Mouse (Mus musculus) CH12.LX (cell line): ENCODE measurements at regions not wholly inside any gene's neighbourhood (a gene's known extent, or its start where the extent isn't known, plus 50 kb on each side); places are given as distances from the start of the nearest gene placed in this dataset.

Experiments used
- DNase-seq: peaks from one replicate; pipeline ENCODE4 v3.0.0-alpha.2; 2013; ENCODE audit errors: extremely low read depth
- H3K27ac ChIP-seq: 2 replicates; pipeline ENCODE4 v1.5.1; 2012; ENCODE audit warnings: low read depth, mild to moderate bottlenecking, control low read depth, moderate library complexity; ENCODE audit not compliant: insufficient read depth
- H3K27me3 ChIP-seq: replicated peaks from 2 replicates; pipeline ENCODE3; 2012; ENCODE audit warnings: inconsistent platforms
- H3K36me3 ChIP-seq, 2 experiments: replicated peaks in 1 of 2; 2 replicates each; pipeline versions ENCODE3 to v1.6.1; 2012; ENCODE audit warnings: inconsistent platforms in 1 of 2, low read length in 1 of 2, mild to moderate bottlenecking in 1 of 2, mixed read lengths in 1 of 2, moderate library complexity in 1 of 2; ENCODE audit not compliant: control insufficient read depth in 1 of 2, insufficient read depth in 1 of 2
- H3K4me1 ChIP-seq, 2 experiments: 2 replicates each; pipeline ENCODE4 v1.6.1; 2012; ENCODE audit warnings: inconsistent platforms in 1 of 2, moderate library complexity in 1 of 2; ENCODE audit not compliant: insufficient read depth in 2 of 2, control insufficient read depth in 1 of 2
- H3K4me2 ChIP-seq: 2 replicates; pipeline ENCODE4 v1.6.1; 2012; ENCODE audit warnings: low read depth, mild to moderate bottlenecking, control low read depth; ENCODE audit not compliant: poor library complexity, insufficient read depth, severe bottlenecking
- H3K4me3 ChIP-seq, 3 experiments: fragments of 150-350 bp in 1 of 3; sonication (generic) in 1 of 3; replicated peaks in 1 of 3; 2 replicates each; pipeline versions ENCODE3 to v1.5.1; 2011 to 2012; ENCODE audit warnings: low read depth in 2 of 3, low read length in 2 of 3, mild to moderate bottlenecking in 2 of 3, moderate library complexity in 2 of 3, control low read depth in 1 of 3, improper control_type of control experiment in 1 of 3, inconsistent platforms in 1 of 3, mixed read lengths in 1 of 3; ENCODE audit not compliant: poor library complexity in 1 of 3
- H3K79me2 ChIP-seq: replicated peaks from 2 replicates; pipeline ENCODE4 v1.6.1; 2012; ENCODE audit warnings: mild to moderate bottlenecking, moderate library complexity; ENCODE audit not compliant: control insufficient read depth, poor library complexity, insufficient read depth, severe bottlenecking; ENCODE audit errors: extremely low read depth
- H3K9ac ChIP-seq: 2 replicates; pipeline ENCODE4 v1.6.1; 2012; ENCODE audit warnings: low read depth, mild to moderate bottlenecking, control low read depth, moderate library complexity; ENCODE audit not compliant: insufficient read depth
- H3K9me3 ChIP-seq: replicated peaks from 2 replicates; pipeline ENCODE3; 2012; ENCODE audit warnings: low read length, inconsistent platforms, mixed read lengths
- CHD1 ChIP-seq: IDR thresholded peaks from 2 replicates; pipeline ENCODE4 v1.6.1; 2012; ENCODE audit warnings: low read depth, low read length, improper control_type of control experiment, inconsistent platforms
- ELF1 ChIP-seq: IDR thresholded peaks from 2 replicates; pipeline ENCODE4 v1.6.1; 2014; ENCODE audit warnings: low read depth, mild to moderate bottlenecking, inconsistent platforms, low read length, improper control_type of control experiment
- IRF4 ChIP-seq: IDR thresholded peaks from 2 replicates; pipeline ENCODE4 v1.6.1; 2014; ENCODE audit warnings: low read depth, mild to moderate bottlenecking, inconsistent platforms, low read length, improper control_type of control experiment
- JUN ChIP-seq: IDR thresholded peaks from 2 replicates; pipeline ENCODE4 v1.6.1; 2011; ENCODE audit warnings: low read depth, mild to moderate bottlenecking, low read length, improper control_type of control experiment, moderate library complexity; ENCODE audit not compliant: insufficient read depth
- MYC ChIP-seq: IDR thresholded peaks from 2 replicates; pipeline ENCODE4 v1.6.1; 2011; ENCODE audit warnings: low read depth, mild to moderate bottlenecking, improper control_type of control experiment, low read length
- NELFE ChIP-seq: IDR thresholded peaks from 2 replicates; pipeline ENCODE4 v1.6.1; 2011; ENCODE audit warnings: low read depth, low read length, improper control_type of control experiment
- PAX5 ChIP-seq: IDR thresholded peaks from 2 replicates; pipeline ENCODE4 v1.6.1; 2012; ENCODE audit warnings: low read length, inconsistent platforms, mixed read lengths
- POLR2A ChIP-seq: IDR thresholded peaks from 2 replicates; pipeline ENCODE4 v1.6.1; 2011; ENCODE audit warnings: low read depth, mild to moderate bottlenecking, improper control_type of control experiment, low read length
- POLR2AphosphoS2 ChIP-seq: IDR thresholded peaks from 2 replicates; pipeline ENCODE4 v1.6.1; 2011; ENCODE audit warnings: low read depth, low read length, improper control_type of control experiment
- RAD21 ChIP-seq: IDR thresholded peaks from 2 replicates; pipeline ENCODE4 v1.6.1; 2011; ENCODE audit warnings: low read depth, mild to moderate bottlenecking, low read length, improper control_type of control experiment, moderate library complexity
- SMC3 ChIP-seq: IDR thresholded peaks from 2 replicates; pipeline ENCODE4 v1.6.1; 2011; ENCODE audit warnings: low read depth, low read length, improper control_type of control experiment
- UBTF ChIP-seq: IDR thresholded peaks from 2 replicates; pipeline ENCODE4 v1.6.1; 2012; ENCODE audit warnings: low read depth, mild to moderate bottlenecking, inconsistent platforms, low read length, improper control_type of control experiment, moderate library complexity
- ZKSCAN1 ChIP-seq: IDR thresholded peaks from 2 replicates; pipeline ENCODE4 v1.6.1; 2012; ENCODE audit warnings: low read depth, inconsistent platforms, low read length, improper control_type of control experiment, borderline replicate concordance
- ZMIZ1 ChIP-seq: IDR thresholded peaks from 2 replicates; pipeline ENCODE4 v1.6.1; 2012; ENCODE audit warnings: low read depth, mild to moderate bottlenecking, inconsistent platforms, low read length, improper control_type of control experiment
- dilution Hi-C: fragments of 300-500 bp; cut with MboI; formaldehyde crosslinking; loops from 2 replicates; pipeline ENCODE4 v1.14.3; 2020; ENCODE audit warnings: low sequenced_read_pairs; ENCODE audit not compliant: extremely low pct_unique_long_range_greater_than_20kb, extremely low pct_ligation_motif_present
- in situ Hi-C: fragments of 300-500 bp; cut with MboI; formaldehyde crosslinking; loops from 3 replicates; pipeline ENCODE4 v1.14.3; 2019; ENCODE audit warnings: low sequenced_read_pairs, low pct_ligation_motif_present, low pct_unique_long_range_greater_than_20kb, mixed read lengths

- TF ChIP-seq JUN (no peak), IRF4 (no peak), ELF1 (no peak)
Observed at GRCm38 (mm10) chr8:18512409-18512808, 465.6 kb downstream of the Defb40 start (continued).

DNA sequence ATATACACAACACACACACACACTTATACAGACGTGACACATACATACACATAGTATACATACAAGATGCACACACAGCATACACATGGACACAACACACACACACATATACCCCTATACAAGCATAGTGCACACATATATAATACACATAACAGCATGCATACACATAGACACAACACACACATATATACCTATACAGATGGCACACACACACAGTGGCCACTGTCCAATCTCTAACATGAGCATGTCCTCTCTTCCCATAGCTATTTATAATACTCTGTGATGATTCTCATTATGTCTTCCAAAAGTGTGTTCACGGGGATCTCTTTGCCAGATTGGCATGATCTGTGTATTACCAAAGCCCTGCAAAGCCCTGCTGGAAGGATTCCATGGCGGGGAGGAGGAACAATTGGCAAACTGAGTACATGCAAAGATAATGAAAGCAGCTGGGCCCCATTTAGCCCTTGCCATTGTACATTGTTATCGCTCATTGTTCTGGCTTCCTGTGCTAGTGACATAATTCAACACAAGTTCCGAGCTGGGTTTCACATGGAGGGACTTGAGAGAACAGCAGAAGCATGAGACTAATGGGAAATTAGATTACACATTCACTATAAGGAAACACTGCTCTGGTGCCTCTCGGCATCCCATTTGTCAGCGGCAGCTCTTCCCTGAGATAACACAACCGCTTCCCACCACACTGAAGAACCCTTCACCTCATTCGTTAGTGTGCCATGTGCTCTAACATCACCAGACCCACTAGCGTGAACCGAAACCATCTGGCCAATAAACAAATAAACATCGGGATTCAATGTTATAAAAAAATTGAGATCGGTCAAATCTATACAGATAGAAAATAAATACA, 471.7 kb downstream of the Defb40 start:
- in situ Hi-C loops, result no loop called here
- H3K36me3 ChIP-seq, result no peaks in the 10 kb centered on the region
- peaks cover 50% of the 10 kb centered on the region for H3K27me3 ChIP-seq
- dilution Hi-C loops, result no loop called here
- H3K4me2 ChIP-seq, result no peak overlapping the region
- H3K9ac ChIP-seq, result no peak overlapping the region
- no peaks in the 10 kb centered on the region for H3K79me2 ChIP-seq
- H3K4me1 ChIP-seq, result no peaks in the 10 kb centered on the region
- no peaks in the 10 kb centered on the region for H3K9me3 ChIP-seq
- TF ChIP-seq RAD21 (no peak), ZKSCAN1 (no peak), POLR2AphosphoS2 (no peak), NELFE (no peak), POLR2A (no peak), MYC (no peak), PAX5 (no peak)
- TF ChIP-seq, all 38 proteins: peak for 0
- H3K4me3 ChIP-seq, result no peak overlapping the region
- DNase-seq, result no peak
- H3K27ac ChIP-seq, result no peak overlapping the region

DNA sequence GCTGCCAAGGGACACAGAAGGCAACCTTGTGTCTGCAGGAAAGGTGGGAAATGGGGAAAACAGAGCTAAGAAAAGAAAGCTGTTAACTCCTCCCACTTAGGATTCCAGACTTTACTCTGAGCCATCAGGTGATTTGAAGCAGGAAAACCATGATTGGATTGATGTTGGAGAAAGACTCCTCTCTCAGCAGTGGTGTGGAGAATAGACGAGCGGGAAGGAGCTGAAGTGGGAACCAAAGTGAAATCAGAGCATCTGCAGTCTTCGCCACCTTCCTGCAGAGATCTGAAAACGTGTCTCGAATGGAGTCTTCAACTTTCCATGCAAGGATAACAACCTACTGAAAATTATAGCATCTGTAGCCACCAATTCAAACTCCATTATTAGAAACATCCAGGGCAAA, 487.4 kb downstream of the Defb40 start:
- TF ChIP-seq SMC3 (no peak), UBTF (no peak)
- dilution Hi-C loops (no loop called here), in situ Hi-C loops (no loop called here)
- H3K4me2 ChIP-seq, result no peak overlapping the region
- DNase-seq, result no peak
- no peak overlapping the region for H3K9ac ChIP-seq
- no peaks in the 10 kb centered on the region for H3K36me3 ChIP-seq
- no peaks in the 10 kb centered on the region for H3K4me1 ChIP-seq
- no peak overlapping the region for H3K4me3 ChIP-seq
- H3K79me2 ChIP-seq, result no peaks in the 10 kb centered on the region
- no peaks in the 10 kb centered on the region for H3K9me3 ChIP-seq
- H3K27me3 ChIP-seq, result peaks cover 37% of the 10 kb centered on the region
- H3K27ac ChIP-seq, result no peak overlapping the region

- no peaks in the 10 kb centered on the region for H3K9me3 ChIP-seq
- dilution Hi-C loops (no loop called here), in situ Hi-C loops (no loop called here)
- no peaks in the 10 kb centered on the region for H3K4me1 ChIP-seq
- H3K36me3 ChIP-seq, result no peaks in the 10 kb centered on the region
- peaks cover 71% of the 10 kb centered on the region for H3K27me3 ChIP-seq
- no peaks in the 10 kb centered on the region for H3K79me2 ChIP-seq
- no peak overlapping the region for H3K4me3 ChIP-seq
- no peak for DNase-seq
- TF ChIP-seq NELFE (no peak), POLR2A (no peak), CHD1 (no peak), ZMIZ1 (no peak)
- H3K4me2 ChIP-seq, result no peak overlapping the region
- no peak overlapping the region for H3K27ac ChIP-seq
- H3K9ac ChIP-seq, result no peak overlapping the region
Observed at GRCm38 (mm10) chr8:18480081-18480480, 498.0 kb downstream of the Defb40 start.
